Mouse (Mus musculus) midbrain, embryonic 11.5 days (tissue): ENCODE data around the gene Syngr2. TPM values are rescaled to one million over a fixed set of nuclear protein-coding genes. Genes with fewer than 3 reads are reported as not detected.

Experiments
- ATAC-seq: fragments of 200-750 bp; cut with Nextera tagmentation; 2 replicates; pipeline ENCODE4 v1.8.0; 2017; ENCODE audit warnings: moderate TSS enrichment, moderate library complexity; ENCODE audit not compliant: low FRiP score
- DNase-seq: peaks from one replicate; pipeline ENCODE4 v3.0.0; 2015; ENCODE audit warnings: low spot score; ENCODE audit errors: missing footprints
- H3K27ac ChIP-seq: fragments of 300-500 bp; sonication (generic); 2 replicates; pipeline ENCODE4 v1.5.1; 2014; ENCODE audit warnings: low read depth, low read length
- H3K27me3 ChIP-seq: fragments of 300-500 bp; sonication (generic); 2 replicates; pipeline ENCODE4 v1.6.1; 2014; ENCODE audit warnings: mild to moderate bottlenecking, low read length, moderate library complexity, mixed read lengths; ENCODE audit not compliant: control insufficient read depth, insufficient read depth
- H3K36me3 ChIP-seq: fragments of 300-500 bp; sonication (generic); 2 replicates; pipeline ENCODE4 v1.6.1; 2014; ENCODE audit warnings: mild to moderate bottlenecking, low read length, moderate library complexity, mixed read lengths; ENCODE audit not compliant: control insufficient read depth, insufficient read depth
- H3K4me1 ChIP-seq: fragments of 300-500 bp; sonication (generic); 2 replicates; pipeline ENCODE4 v1.6.1; 2014; ENCODE audit warnings: low read length; ENCODE audit not compliant: control insufficient read depth, insufficient read depth
- H3K4me2 ChIP-seq: fragments of 300-500 bp; sonication (generic); 2 replicates; pipeline ENCODE4 v1.6.1; 2014; ENCODE audit warnings: mild to moderate bottlenecking, moderate library complexity
- H3K4me3 ChIP-seq: fragments of 300-500 bp; sonication (generic); 2 replicates; pipeline ENCODE4 v1.5.1; 2014; ENCODE audit warnings: low read depth, low read length
- H3K9ac ChIP-seq: fragments of 300-500 bp; sonication (generic); 2 replicates; pipeline ENCODE4 v1.6.1; 2014; ENCODE audit warnings: low read length
- H3K9me3 ChIP-seq: fragments of 300-500 bp; sonication (generic); 2 replicates; pipeline ENCODE4 v1.6.1; 2016; ENCODE audit warnings: low read length; ENCODE audit not compliant: control insufficient read depth
- WGBS: fragments of 180-500 bp; shearing (Covaris S2); extraction: QIAGEN DNeasy Blood & Tissue Kit; methylation state at CpG from one replicate; pipeline ENCODE4 v1.1.7; 2014; 5-methylcytosine and 5-hydroxymethylcytosine counted together
- polyA plus RNA-seq: library from polyadenylated mRNA; unstranded; fragments of >200 nt; fragmentation: Nextera tagmentation; extraction: Ambion mirVana; gene quantifications from 2 replicates; pipeline ENCODE4 v1.2.1, GENCODE M21; 2014

Gene Syngr2
- polyA plus RNA-seq, 1 experiment from 2014 or later, result 36.4 TPM

- Histone ChIP-seq H3K4me2 (no peak overlapping the region), H3K27ac (no peak overlapping the region), H3K9me3 (no peaks in the 10 kb centered on the region), H3K36me3 (no peaks in the 10 kb centered on the region), H3K9ac (no peak overlapping the region), H3K4me1 (no peaks in the 10 kb centered on the region), H3K27me3 (no peaks in the 10 kb centered on the region), H3K4me3 (no peak overlapping the region)
- DNase-seq (no peak), ATAC-seq (no peak)
- WGBS, result 48% methylated on average over 2 of the region's 2 CpGs
These were observed 11.3 kb upstream of the Syngr2 start for GRCm38 (mm10) chr11:117798160-117798541.

GRCm38 (mm10) chr11:117799174-117799573, 10.3 kb upstream of the Syngr2 start:
- ATAC-seq (no peak), DNase-seq (no peak)
- no peaks in the 10 kb centered on the region for H3K9me3 ChIP-seq
- H3K27me3 ChIP-seq, result no peaks in the 10 kb centered on the region
- no peak overlapping the region for H3K27ac ChIP-seq
- H3K36me3 ChIP-seq, result no peaks in the 10 kb centered on the region
- no peaks in the 10 kb centered on the region for H3K4me1 ChIP-seq
- WGBS, result 71% methylated on average over 5 of the region's 5 CpGs
- no peak overlapping the region for H3K4me3 ChIP-seq
- no peak overlapping the region for H3K4me2 ChIP-seq
- H3K9ac ChIP-seq, result no peak overlapping the region

- H3K4me3 ChIP-seq, result no peak overlapping the region
- 84% methylated on average over 7 of the region's 7 CpGs for WGBS
- H3K36me3 ChIP-seq, result no peaks in the 10 kb centered on the region
- no peaks in the 10 kb centered on the region for H3K9me3 ChIP-seq
- H3K4me1 ChIP-seq, result no peaks in the 10 kb centered on the region
- no peak overlapping the region for H3K9ac ChIP-seq
- no peaks in the 10 kb centered on the region for H3K27me3 ChIP-seq
- ATAC-seq, result no peak
- no peak for DNase-seq
- no peak overlapping the region for H3K4me2 ChIP-seq
- H3K27ac ChIP-seq, result no peak overlapping the region
These were observed 9.4 kb upstream of the Syngr2 start for GRCm38 (mm10) chr11:117800038-117800437.

GRCm38 (mm10) chr11:117801650-117802049, 7.8 kb upstream of the Syngr2 start:
- 75% methylated on average over 7 of the region's 7 CpGs for WGBS

GRCm38 (mm10) chr11:117803166-117803688, 6.2 kb upstream of the Syngr2 start:
- Histone ChIP-seq H3K4me3 (no peak overlapping the region), H3K9ac (no peak overlapping the region), H3K27me3 (no peaks in the 10 kb centered on the region), H3K36me3 (no peaks in the 10 kb centered on the region), H3K27ac (no peak overlapping the region), H3K9me3 (no peaks in the 10 kb centered on the region), H3K4me1 (no peaks in the 10 kb centered on the region), H3K4me2 (no peak overlapping the region)
- no peak for DNase-seq
- no peak for ATAC-seq
- WGBS, result 92% methylated on average over 3 of the region's 3 CpGs

More at GRCm38 (mm10) chr11:117801650-117802049, 7.8 kb upstream of the Syngr2 start:
- H3K4me2 ChIP-seq, result no peak overlapping the region
- ATAC-seq (no peak), DNase-seq (no peak)
- H3K36me3 ChIP-seq, result no peaks in the 10 kb centered on the region
- no peaks in the 10 kb centered on the region for H3K27me3 ChIP-seq
- H3K9me3 ChIP-seq, result no peaks in the 10 kb centered on the region
- no peaks in the 10 kb centered on the region for H3K4me1 ChIP-seq
- no peak overlapping the region for H3K4me3 ChIP-seq
- H3K9ac ChIP-seq, result no peak overlapping the region
- H3K27ac ChIP-seq, result no peak overlapping the region

- no peak overlapping the region for H3K4me2 ChIP-seq
- peaks cover 15% of the 10 kb centered on the region for H3K4me1 ChIP-seq
- H3K27ac ChIP-seq, result no peak overlapping the region
- H3K27me3 ChIP-seq, result no peaks in the 10 kb centered on the region
- ATAC-seq, result no peak
- 88% methylated on average over 6 of the region's 6 CpGs for WGBS
- H3K4me3 ChIP-seq, result no peak overlapping the region
- no peaks in the 10 kb centered on the region for H3K9me3 ChIP-seq
- no peaks in the 10 kb centered on the region for H3K36me3 ChIP-seq
- no peak overlapping the region for H3K9ac ChIP-seq
- no peak for DNase-seq
These were observed 2.7 kb upstream of the Syngr2 start for GRCm38 (mm10) chr11:117806781-117807180.

GRCm38 (mm10) chr11:117810401-117811046, 1.1 kb downstream of the Syngr2 start:
- ATAC-seq (peak; percentile 86), DNase-seq (peak; percentile 95)
- H3K27me3 ChIP-seq, result no peaks in the 10 kb centered on the region
- H3K4me3 ChIP-seq, result peak overlapping the region; percentile 82
- peak overlapping the region; percentile 100 for H3K4me2 ChIP-seq
- H3K36me3 ChIP-seq, result peaks cover 6% of the 10 kb centered on the region; the same call in 1 of the 2 replicates
- WGBS, result 2% methylated on average over 21 of the region's 21 CpGs
- peak overlapping the region; percentile 75 for H3K9ac ChIP-seq
- peaks cover 15% of the 10 kb centered on the region for H3K4me1 ChIP-seq
- H3K9me3 ChIP-seq, result no peaks in the 10 kb centered on the region
- H3K27ac ChIP-seq, result no peak overlapping the region

- Histone ChIP-seq H3K4me2 (no peak overlapping the region), H3K36me3 (peaks cover 6% of the 10 kb centered on the region; the same call in 1 of the 2 replicates), H3K4me1 (peaks cover 15% of the 10 kb centered on the region), H3K4me3 (no peak overlapping the region), H3K9ac (no peak overlapping the region), H3K27ac (no peak overlapping the region), H3K9me3 (no peaks in the 10 kb centered on the region), H3K27me3 (no peaks in the 10 kb centered on the region)
- ATAC-seq (no peak), DNase-seq (no peak)
- 78% methylated on average over 5 of the region's 5 CpGs for WGBS
These were observed 4.4 kb downstream of the Syngr2 start for GRCm38 (mm10) chr11:117813867-117814266.

- Histone ChIP-seq H3K4me3 (no peak overlapping the region), H3K27me3 (no peaks in the 10 kb centered on the region), H3K9ac (no peak overlapping the region), H3K27ac (no peak overlapping the region), H3K9me3 (no peaks in the 10 kb centered on the region), H3K4me1 (peaks cover 11% of the 10 kb centered on the region), H3K36me3 (peaks cover 6% of the 10 kb centered on the region; the same call in 1 of the 2 replicates), H3K4me2 (no peak overlapping the region)
- DNase-seq (no peak), ATAC-seq (no peak)
- 93% methylated on average over 6 of the region's 6 CpGs for WGBS
These were observed 5.4 kb downstream of the Syngr2 start for GRCm38 (mm10) chr11:117814704-117815366.
